Mouse (Mus musculus) midbrain, embryonic 14.5 days (tissue): ENCODE results near the gene Phyhipl. TPM values are rescaled to one million over a fixed set of nuclear protein-coding genes. Genes with fewer than 3 reads are reported as not detected.

ENCODE experiments used
- ATAC-seq: fragments of 200-750 bp; cut with Nextera tagmentation; 2 replicates; pipeline ENCODE4 v1.8.0; 2017; ENCODE audit warnings: moderate number of reproducible peaks, moderate library complexity; ENCODE audit not compliant: low FRiP score, low TSS enrichment
- DNase-seq: peaks from one replicate; pipeline ENCODE4 v3.0.0-alpha.2; 2015
- H3K27ac ChIP-seq: fragments of 300-500 bp; sonication (generic); replicated peaks from 2 replicates; pipeline ENCODE4 v1.5.1; 2014; ENCODE audit warnings: mild to moderate bottlenecking, low read depth, low read length, moderate library complexity
- H3K27me3 ChIP-seq: fragments of 300-500 bp; sonication (generic); 2 replicates; pipeline ENCODE4 v1.6.1; 2014; ENCODE audit warnings: low read length, control low read depth, mixed read lengths; ENCODE audit not compliant: control insufficient read depth, insufficient read depth
- H3K36me3 ChIP-seq: fragments of 300-500 bp; sonication (generic); 2 replicates; pipeline ENCODE4 v1.6.1; 2014; ENCODE audit warnings: low read length, control low read depth; ENCODE audit not compliant: control insufficient read depth, insufficient read depth
- H3K4me1 ChIP-seq: fragments of 300-500 bp; sonication (generic); 2 replicates; pipeline ENCODE4 v1.6.1; 2014; ENCODE audit warnings: mild to moderate bottlenecking, antibody characterized with exemption, low read length, control low read depth; ENCODE audit not compliant: control insufficient read depth, insufficient read depth
- H3K4me2 ChIP-seq: fragments of 300-500 bp; sonication (generic); 2 replicates; pipeline ENCODE4 v1.6.1; 2014; ENCODE audit warnings: mild to moderate bottlenecking, low read length, moderate library complexity
- H3K4me3 ChIP-seq: fragments of 300-500 bp; sonication (generic); replicated peaks from 2 replicates; pipeline ENCODE4 v1.5.1; 2014; ENCODE audit warnings: low read depth, low read length
- H3K9ac ChIP-seq: fragments of 300-500 bp; sonication (generic); replicated peaks from 2 replicates; pipeline ENCODE4 v1.6.1; 2014; ENCODE audit warnings: mild to moderate bottlenecking, low read length, moderate library complexity
- H3K9me3 ChIP-seq: fragments of 300-500 bp; sonication (generic); 2 replicates; pipeline ENCODE4 v1.6.1; 2016; ENCODE audit warnings: low read length, control low read depth, mixed read lengths; ENCODE audit not compliant: control insufficient read depth
- WGBS: fragments of 180-500 bp; shearing (Covaris S2); extraction: QIAGEN DNeasy Blood & Tissue Kit; methylation state at CpG from one replicate; pipeline ENCODE4 v1.1.7; 2014; 5-methylcytosine and 5-hydroxymethylcytosine counted together
- polyA plus RNA-seq: library from polyadenylated mRNA; unstranded; fragments of >200 nt; fragmentation: Nextera tagmentation; extraction: Ambion mirVana; gene quantifications from 2 replicates; pipeline ENCODE4 v1.2.1, GENCODE M21; 2014

The Phyhipl gene
- polyA plus RNA-seq = 225 and 246 TPM in 2 replicates

DNA sequence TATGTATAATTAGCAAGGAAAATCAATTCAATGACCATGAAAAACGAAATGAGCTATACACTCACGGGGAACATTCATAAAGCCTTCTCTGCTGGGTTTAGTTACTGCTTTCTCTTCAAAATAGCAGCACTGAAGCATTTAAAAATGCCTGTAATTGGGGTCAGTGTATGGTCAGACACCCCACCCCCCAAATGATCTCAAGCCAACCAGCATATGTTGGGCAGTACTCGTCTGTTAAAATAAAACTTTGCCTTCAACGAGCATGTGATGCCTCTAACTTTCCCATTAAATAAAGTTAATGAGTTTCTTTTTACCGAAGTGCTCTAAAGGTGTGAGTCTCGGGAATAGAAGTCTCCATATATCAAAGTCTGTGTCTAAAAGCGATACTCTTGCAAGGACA, at the start of gene Phyhipl:
Phyhipl (minus strand) TSS at position 138 of the 400 bp plus-strand sequence.
- H3K27me3 ChIP-seq = no peaks in the 10 kb centered on the region
- no peaks in the 10 kb centered on the region for H3K36me3 ChIP-seq
- H3K4me3 ChIP-seq = no peak within 1 kb of the TSS
- no peak for DNase-seq
- H3K9ac ChIP-seq = no peak within 1 kb of the TSS
- ATAC-seq = no peak
- no peak within 1 kb of the TSS for H3K4me2 ChIP-seq
- H3K4me1 ChIP-seq = peaks cover 17% of the 10 kb centered on the region; the same call in 1 of the 2 replicates
- 0 out of 2 replicates have a peak, but pooled peaks cover 3% of the 10 kb centered on the region for H3K9me3 ChIP-seq
- H3K27ac ChIP-seq = no peak within 1 kb of the TSS
- 68% methylated on average over 7 of the region's 7 CpGs for WGBS

DNA sequence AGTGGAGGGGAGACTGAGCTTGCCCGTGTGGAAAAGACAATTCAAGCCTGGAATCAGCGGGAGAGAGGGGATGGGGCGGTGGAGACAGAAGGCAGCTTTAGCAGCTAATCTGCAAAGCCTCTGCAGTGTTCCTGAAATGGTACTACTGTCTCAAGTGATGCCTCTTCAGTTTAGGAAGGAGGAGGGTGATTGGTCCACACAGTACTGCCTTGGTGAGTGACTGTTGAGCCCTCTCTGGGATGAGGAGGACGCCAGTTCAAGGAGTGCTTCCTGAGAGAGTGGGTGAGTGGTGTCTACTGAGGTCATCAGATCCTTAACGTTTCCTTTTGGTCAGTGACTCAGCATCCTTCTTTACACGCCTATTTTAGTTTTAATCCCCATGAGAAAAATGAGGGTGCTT, 47.4 kb upstream of the Phyhipl start:
- H3K36me3 ChIP-seq = no peaks in the 10 kb centered on the region
- no peak overlapping the region for H3K4me2 ChIP-seq
- ATAC-seq = no peak
- DNase-seq = no peak
- no peak overlapping the region for H3K4me3 ChIP-seq
- H3K9me3 ChIP-seq = no peaks in the 10 kb centered on the region
- no peak overlapping the region for H3K9ac ChIP-seq
- no peaks in the 10 kb centered on the region for H3K4me1 ChIP-seq
- no peaks in the 10 kb centered on the region for H3K27me3 ChIP-seq
- no peak overlapping the region for H3K27ac ChIP-seq
- WGBS = 51% methylated on average over 6 of the region's 6 CpGs

DNA sequence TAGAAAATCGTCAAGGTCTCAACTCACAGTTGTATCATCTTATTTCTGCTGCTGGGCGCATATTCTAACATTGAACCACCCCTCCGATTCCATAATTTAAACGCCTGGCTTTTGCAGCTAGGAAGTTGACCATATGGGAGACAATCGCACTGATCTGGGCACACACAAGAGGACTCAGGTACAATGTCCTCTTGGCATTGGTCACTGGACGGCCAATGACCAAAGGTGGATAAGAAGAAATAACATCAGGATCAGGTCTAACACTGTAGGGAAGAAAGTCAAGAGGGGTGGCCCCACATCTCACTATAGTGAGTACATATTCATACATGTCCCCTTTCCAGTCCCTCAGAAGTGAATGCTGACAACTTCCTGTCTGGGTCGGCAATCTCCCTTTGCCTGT, 43.8 kb upstream of the Phyhipl start:
- Histone ChIP-seq H3K9ac (no peak overlapping the region), H3K4me1 (no peaks in the 10 kb centered on the region), H3K4me2 (no peak overlapping the region), H3K27ac (no peak overlapping the region), H3K27me3 (no peaks in the 10 kb centered on the region), H3K9me3 (no peaks in the 10 kb centered on the region), H3K36me3 (no peaks in the 10 kb centered on the region), H3K4me3 (no peak overlapping the region)
- WGBS = 95% methylated on average over 7 of the region's 7 CpGs
- DNase-seq (no peak), ATAC-seq (no peak)

DNA sequence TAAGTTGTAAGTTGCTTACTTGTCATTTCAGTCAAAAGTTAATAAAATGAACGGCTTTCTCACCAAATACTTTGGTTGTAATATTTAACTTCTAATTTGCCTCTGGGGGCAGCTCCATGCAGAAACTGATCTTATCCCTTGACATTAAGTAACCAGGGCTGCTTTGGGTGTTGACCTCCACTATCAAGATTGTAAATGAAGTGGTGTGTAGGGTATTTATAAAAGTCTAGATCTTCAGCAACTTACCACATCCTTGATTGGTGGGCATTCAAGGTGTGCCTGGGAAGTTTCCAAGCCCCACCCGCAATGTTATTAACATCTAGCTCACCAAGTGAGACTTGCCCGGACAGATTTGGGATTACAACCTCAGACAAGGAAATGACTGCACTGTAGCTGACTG, 42.2 kb upstream of the Phyhipl start:
- Histone ChIP-seq H3K27ac (no peak overlapping the region), H3K27me3 (no peaks in the 10 kb centered on the region), H3K4me1 (no peaks in the 10 kb centered on the region), H3K9ac (no peak overlapping the region), H3K4me3 (no peak overlapping the region), H3K4me2 (no peak overlapping the region), H3K36me3 (no peaks in the 10 kb centered on the region), H3K9me3 (no peaks in the 10 kb centered on the region)
- WGBS = 94% methylated on average over 3 of the region's 3 CpGs
- DNase-seq (no peak), ATAC-seq (no peak)

DNA sequence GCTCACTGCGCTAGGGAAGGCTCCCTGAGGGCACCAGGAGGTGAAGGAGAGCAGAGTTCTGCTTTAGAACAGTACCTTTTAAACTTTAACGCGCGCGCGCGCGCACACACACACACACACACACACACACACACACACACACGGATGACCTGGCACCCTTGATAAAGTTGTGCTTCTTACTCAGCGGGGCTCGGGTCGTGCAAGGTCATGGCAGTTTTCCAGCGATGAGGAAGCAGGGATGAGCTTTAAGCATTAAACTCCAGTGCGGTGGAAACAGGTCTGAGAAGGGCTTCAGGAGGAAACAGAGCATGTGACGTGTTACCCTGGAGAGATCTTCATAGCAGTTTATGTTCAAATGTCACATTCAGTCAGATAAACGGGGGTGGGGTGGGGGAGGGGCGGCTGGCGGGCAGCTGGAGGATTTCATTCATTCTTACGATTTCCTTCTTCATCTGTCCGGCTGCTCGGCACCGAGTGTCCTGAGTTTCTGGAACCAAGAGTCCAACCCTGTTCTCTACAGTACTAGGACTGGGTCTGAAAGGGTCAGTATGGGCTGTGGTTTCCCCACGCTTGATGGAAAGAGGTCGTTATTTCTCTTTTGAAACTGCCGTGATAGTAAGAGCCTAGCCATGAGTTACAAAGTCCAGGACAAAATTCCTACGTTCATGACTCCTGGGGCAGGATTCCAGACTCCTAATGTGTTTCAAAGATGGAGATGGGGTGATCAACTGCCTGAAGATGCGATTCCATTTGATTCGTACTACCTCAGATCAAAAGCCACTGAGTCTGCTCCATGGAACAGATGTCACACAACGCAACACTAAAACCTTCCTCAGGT, 41.2 kb upstream of the Phyhipl start:
- Histone ChIP-seq H3K4me3 (no peak overlapping the region), H3K36me3 (no peaks in the 10 kb centered on the region), H3K9ac (no peak overlapping the region), H3K4me2 (no peak overlapping the region), H3K27me3 (no peaks in the 10 kb centered on the region), H3K9me3 (no peaks in the 10 kb centered on the region), H3K4me1 (no peaks in the 10 kb centered on the region), H3K27ac (no peak overlapping the region)
- 84% methylated on average over 29 of the region's 29 CpGs for whole genome bisulfite sequencing
- no peak for ATAC-seq
- peak; percentile 21 for DNase-seq

DNA sequence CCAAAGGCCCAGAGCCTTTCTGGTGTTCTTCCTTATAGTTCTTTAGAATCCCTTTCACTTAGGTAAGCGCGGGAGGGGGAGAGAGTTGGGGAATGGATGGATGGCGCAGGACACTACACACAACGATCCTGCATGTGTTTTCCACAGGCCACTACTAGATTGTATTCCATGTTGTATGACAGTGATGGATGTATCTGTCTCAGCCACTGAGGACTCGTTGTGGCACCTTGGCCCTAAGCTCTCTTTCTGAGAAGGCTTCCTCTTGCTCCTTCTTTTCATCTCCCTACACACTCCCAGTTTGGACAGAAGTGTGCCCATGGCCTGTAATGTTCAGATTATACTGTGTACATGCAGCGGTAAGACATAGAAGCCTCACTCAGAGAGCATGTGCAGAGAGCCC, 33.6 kb upstream of the Phyhipl start:
- ATAC-seq (no peak), DNase-seq (no peak)
- 89% methylated on average over 6 of the region's 6 CpGs for WGBS

DNA sequence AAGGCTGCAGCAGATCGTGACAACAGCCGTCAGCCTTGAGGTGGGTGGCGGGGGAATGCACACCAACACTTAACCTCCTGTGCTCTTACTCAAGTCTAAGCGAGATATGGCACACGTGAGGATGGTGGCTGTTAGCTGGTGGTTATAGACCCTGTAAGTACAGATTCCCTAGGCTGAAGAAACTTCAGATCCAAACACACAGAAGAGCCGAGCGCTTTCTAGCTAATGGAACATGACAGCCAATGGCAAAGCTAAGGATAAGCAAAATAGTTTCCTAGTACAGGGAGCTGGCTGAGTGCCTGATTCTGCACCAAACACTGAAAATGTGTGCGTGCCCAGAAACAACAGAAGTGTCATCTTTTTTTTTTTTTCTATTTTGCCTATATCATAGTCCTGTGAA, 33.1 kb upstream of the Phyhipl start:
- H3K27ac ChIP-seq = no peak overlapping the region
- DNase-seq (peak; percentile 14), ATAC-seq (no peak)
- H3K9me3 ChIP-seq = no peaks in the 10 kb centered on the region
- no peaks in the 10 kb centered on the region for H3K27me3 ChIP-seq
- no peaks in the 10 kb centered on the region for H3K36me3 ChIP-seq
- H3K4me3 ChIP-seq = no peak overlapping the region
- H3K4me2 ChIP-seq = no peak overlapping the region
- no peak overlapping the region for H3K9ac ChIP-seq
- 56% methylated on average over 8 of the region's 8 CpGs for WGBS
- peaks cover 4% of the 10 kb centered on the region; the same call in 1 of the 2 replicates for H3K4me1 ChIP-seq

More for the DNA sequence above, 33.6 kb upstream of the Phyhipl start:
- H3K36me3 ChIP-seq = no peaks in the 10 kb centered on the region
- H3K4me2 ChIP-seq = no peak overlapping the region
- H3K4me3 ChIP-seq = no peak overlapping the region
- H3K27ac ChIP-seq = no peak overlapping the region
- H3K9me3 ChIP-seq = no peaks in the 10 kb centered on the region
- H3K4me1 ChIP-seq = peaks cover 4% of the 10 kb centered on the region; the same call in 1 of the 2 replicates
- H3K27me3 ChIP-seq = no peaks in the 10 kb centered on the region
- H3K9ac ChIP-seq = no peak overlapping the region

DNA sequence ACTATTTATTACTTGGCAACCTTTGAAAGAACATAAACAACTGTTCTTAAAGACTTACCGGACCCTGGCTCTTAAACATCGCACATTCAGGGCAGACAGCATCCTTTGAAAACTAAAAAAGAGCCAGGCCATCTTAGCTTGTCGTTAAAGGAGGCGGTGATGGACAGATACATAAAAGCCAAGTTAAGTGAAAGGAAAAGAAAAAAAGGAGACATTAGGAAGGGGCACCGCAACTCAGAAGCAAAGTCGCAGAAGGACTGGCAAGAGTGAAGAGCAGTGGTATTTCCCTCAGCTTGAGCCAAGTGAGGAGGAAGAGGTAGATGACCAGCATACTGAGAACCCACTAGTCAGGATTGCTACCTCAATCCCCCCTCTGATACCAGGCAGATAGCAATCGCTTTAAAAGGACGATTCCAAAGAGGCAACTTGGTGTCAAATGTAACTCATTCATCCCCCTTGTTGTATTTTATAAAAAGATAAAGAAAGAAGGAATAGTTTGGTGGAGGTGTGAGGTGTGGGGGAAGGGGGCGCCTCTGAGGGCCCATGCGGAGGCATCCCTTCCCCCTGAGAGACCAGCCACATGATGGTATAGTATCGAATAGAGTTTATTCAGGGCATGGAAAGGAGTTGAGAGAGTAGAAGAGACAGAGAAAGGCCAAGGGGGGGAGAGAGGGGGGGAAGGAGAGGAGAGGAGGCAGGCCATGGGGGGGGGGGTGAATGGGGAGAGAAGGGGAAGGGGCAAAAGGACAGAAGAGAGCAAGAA, 31.4 kb upstream of the Phyhipl start:
- Histone ChIP-seq H3K4me2 (no peak overlapping the region), H3K27ac (no peak overlapping the region), H3K4me1 (peaks cover 4% of the 10 kb centered on the region; the same call in 1 of the 2 replicates), H3K4me3 (no peak overlapping the region), H3K9ac (no peak overlapping the region), H3K9me3 (no peaks in the 10 kb centered on the region), H3K36me3 (no peaks in the 10 kb centered on the region), H3K27me3 (no peaks in the 10 kb centered on the region)
- ATAC-seq (0 out of 2 replicates have a peak, but pooled peaks have one; percentile 40), DNase-seq (no peak)
- WGBS = 39% methylated on average over 11 of the region's 11 CpGs
